Mouse (Mus musculus): ENCODE measurements around the gene Dcun1d3.

The Dcun1d3 gene

GRCm38 (mm10) chr7:119895639-119896512 lies at the start of gene Dcun1d3, which contains the start of gene Lyrm1:
Dcun1d3 (minus strand) TSS chr7:119896298.
Lyrm1 (plus strand) TSS chr7:119895861.
- DNase-seq, result peak; percentile 99

GRCm38 (mm10) chr7:119941569-119941968 lies 45.5 kb upstream of the Dcun1d3 start:
- DNase-seq, result no peak

- no peak for DNase-seq
These were observed 40.9 kb upstream of the Dcun1d3 start for GRCm38 (mm10) chr7:119937036-119937435.

DNA sequence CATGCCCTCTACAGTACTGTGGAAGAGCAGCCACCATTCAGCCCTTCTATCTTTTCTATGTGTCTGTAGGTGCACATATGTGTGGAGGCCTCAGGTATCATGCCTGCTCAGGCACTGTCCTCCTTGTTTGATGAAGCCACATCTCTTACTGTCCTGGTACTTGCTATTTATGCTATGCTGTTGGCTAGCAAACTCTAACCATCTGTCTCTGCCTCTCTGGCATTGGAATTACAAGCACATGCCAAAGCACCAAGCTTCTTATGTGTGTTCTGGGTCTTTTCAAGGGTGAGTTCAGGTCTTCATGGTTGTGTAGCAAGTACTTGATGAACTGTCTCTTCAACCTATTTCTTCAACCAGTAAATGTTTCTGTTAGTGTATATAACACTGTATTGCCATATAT lies 40.2 kb upstream of the Dcun1d3 start:
- no peak for DNase-seq

DNA sequence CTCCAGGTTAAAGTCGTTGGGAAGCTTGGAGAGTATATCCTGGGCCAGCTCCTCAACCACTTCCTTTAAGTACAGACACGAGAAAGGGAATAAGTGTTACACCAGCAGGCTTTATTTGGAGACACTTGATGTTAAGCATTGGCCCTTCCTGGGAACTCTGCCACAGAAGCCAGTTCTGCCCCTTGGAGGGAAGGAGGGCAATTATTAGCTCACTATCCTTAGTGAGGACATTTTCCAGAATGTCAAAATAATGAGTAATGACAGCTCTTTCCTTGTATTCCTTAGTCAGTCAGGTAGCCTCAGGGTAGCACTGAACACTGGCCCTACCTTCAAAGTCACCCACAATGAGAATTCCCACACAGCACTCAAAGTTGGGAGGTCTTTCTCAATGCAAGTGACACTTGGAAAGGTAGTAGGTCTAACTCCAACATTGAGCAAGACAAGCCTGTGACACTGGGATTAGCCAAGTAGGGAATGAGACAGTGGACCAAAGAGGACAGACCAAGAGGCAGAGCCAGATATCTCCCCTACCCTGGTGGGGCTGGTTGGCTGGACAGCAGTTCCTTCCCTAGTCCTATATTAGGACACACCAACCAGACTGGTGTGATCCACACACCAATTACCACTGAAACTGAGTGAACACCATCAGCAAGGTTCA lies 32.8 kb upstream of the Dcun1d3 start:
- no peak for DNase-seq

DNA sequence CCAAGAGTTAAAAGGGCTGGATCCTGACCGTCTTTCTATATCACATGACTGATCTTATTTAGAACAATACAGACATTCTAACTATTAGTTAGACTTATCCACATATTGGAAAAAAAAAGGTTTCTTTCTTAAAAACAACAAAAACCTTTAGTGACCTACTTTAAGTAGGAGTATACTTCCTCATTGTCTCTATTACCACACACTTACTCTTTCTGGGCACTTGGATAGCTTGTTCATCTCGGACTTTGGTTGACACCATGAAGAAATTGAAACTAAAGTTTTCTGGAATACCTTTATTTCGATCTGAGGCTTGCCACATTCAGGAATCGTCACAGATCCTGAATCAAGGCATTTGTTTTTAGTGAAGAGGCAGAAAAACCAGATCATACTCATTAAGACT lies 25.0 kb upstream of the Dcun1d3 start:
- DNase-seq, result no peak

- no peak for DNase-seq
These were observed 24.4 kb upstream of the Dcun1d3 start for GRCm38 (mm10) chr7:119920457-119920856.

DNA sequence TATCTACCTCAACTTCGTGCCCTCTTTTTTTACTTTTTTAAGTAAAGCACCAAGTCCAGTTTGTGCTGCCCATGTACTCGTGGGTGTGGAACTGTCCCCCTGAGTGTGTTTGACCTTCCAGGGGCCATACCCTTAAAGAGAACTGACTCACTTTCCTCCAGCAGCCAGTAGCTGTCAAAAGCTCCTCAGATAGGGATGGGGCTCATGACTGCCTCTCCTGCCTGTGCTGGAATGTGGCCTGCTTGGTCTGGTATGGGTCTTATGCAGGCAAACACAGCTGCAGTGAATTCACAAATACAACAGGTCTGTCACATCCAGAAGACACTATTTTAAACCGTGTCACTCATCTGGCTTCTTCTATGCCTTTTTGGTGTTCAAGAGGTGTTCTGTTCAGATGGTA lies 15.6 kb upstream of the Dcun1d3 start:
- no peak for DNase-seq

DNA sequence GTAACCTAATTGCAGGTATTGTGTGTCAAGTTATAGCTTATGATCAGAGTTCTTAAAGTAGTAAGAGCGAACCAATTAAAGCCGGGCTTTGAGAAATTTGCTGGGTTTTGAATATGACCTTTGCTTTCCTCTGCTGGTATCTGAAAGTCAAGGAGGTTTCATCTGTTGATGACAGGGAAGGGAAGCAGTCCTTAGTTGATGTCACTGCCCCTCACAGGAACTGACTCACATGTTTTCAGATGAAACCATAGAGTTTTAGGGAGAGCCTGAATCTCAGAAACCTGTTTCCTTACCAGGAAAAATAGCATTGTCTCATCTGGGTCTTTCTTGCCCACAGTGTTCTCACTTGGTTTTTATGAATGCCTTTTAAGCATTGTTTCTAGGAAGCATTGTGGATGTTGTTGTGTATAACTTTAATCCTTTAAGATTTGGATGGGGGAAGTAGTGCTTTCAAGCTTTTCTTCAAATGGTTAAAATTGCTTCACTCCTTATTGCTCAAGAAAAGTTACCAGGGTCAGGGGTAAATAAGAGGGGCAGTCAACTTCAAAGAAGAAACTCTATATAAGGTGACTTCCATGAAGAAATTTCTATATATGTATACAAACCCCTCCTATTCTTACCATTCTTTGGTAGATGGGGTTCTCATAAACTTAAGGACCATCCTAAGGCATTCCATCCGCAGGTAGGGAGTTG lies 10.6 kb upstream of the Dcun1d3 start:
- no peak for DNase-seq

DNA sequence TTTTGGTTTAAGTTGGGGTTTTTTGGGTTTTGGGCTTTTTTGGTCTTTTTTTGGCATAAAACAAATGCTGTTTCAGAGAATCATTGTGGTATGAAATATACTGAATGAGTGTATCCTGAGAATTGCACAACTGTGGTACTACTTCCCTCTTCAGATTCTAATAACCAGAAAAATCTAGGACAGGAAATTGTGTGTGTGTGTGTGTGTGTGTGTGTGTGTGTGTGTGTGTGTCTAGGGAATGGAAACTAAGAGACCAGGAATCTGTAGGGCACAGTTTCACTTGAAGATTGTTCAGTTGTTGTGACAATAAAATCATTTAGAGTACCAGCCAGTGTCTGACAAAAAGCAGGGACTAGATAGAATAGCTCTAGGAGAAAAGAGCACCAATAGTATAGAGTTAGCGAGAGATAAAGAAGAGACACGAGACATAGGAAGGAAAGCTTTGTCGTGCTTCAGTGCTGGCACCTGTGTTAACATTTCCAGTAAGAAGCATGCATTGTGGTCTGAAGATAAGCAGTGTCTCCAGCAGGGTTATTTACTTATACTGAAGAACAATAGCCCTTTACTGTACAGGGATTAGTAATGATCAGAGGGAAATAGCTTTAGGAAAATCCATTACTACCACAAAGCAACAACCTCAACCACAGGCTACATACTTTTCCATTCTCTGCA lies 3.4 kb upstream of the Dcun1d3 start:
- no peak for DNase-seq

GRCm38 (mm10) chr7:119898247-119898856 lies 2.3 kb upstream of the Dcun1d3 start:
- DNase-seq, result no peak

DNA sequence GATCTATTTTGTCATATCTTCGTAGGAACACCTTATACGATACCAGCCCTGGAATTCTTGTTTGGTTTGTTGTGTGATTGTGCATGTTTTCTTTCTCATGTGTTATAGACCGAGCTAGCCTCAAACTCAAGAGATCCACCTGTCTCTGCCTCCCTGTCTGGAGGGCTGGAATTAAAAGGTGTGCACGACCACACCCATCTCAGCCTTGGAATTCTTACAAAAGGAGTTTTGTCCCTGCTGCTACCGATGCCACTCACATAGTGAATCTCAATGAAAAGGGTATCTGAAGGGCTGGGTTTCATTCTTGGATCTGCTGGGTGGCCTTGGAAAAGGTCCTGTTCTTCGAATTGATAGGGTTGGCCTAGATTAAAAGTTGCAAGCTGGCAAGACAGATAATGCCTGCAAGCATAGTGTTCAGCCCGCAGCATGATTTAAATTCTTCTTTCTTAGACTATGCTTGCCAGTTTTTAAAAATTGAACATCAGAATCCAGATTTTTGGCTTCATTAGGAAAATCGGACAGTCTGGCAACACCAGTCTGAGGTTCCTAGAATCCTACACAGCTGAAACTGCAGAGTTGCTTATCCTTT lies 1.5 kb upstream of the Dcun1d3 start:
- DNase-seq, result no peak

GRCm38 (mm10) chr7:119894818-119895544 lies 1.1 kb downstream of the Dcun1d3 start:
- DNase-seq, result no peak

GRCm38 (mm10) chr7:119892742-119893141 lies 3.4 kb downstream of the Dcun1d3 start:
- DNase-seq, result no peak

GRCm38 (mm10) chr7:119892198-119892597 lies 3.9 kb downstream of the Dcun1d3 start:
- DNase-seq, result no peak

DNA sequence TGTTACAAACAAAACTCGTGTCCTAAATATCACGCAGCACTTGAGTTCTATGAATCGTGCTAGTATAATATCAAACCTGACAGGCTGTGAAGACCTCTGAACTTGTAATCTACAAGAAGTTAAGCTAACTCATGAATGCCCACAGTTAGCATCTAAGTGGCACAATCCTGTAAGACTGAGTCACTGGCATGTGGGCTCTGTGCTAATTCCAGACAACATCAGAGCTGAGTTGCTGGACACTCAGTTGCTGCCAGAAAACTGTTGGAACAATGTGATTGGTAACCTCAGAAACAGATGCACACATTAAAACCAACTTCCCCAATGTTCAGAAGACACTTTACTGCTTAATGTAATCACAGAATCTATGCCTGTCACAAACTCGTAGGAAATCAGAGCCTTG lies 8.2 kb downstream of the Dcun1d3 start:
- no peak for DNase-seq

DNA sequence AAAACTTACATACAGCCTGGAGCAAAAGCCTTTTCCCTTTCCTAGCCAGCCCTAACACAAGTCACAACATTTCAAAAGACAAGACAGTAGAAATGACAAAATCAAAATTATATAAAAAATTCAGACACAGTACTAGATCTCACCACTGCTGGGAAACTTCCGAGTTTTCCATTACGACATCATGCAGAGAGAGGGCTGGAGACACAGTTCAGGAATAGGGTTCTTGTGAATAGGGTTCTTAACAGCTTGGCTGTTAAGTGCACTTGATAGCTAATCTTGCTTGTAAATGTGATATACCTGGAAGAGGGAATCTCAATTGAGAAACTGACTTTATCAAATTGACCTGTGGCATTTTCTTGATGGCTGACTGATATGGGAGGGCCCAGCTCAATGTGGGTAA lies 14.9 kb downstream of the Dcun1d3 start:
- no peak for DNase-seq

- DNase-seq, result no peak
These were observed 15.8 kb downstream of the Dcun1d3 start for GRCm38 (mm10) chr7:119880345-119880744.

GRCm38 (mm10) chr7:119879171-119879570 lies 16.9 kb downstream of the Dcun1d3 start:
- DNase-seq, result no peak

GRCm38 (mm10) chr7:119875776-119876440 lies 20.2 kb downstream of the Dcun1d3 start:
- peak; percentile 29 for DNase-seq

GRCm38 (mm10) chr7:119873050-119873449 lies 23.0 kb downstream of the Dcun1d3 start:
- no peak for DNase-seq

Measured in right cerebral cortex, postnatal 14 days (tissue).